Mouse (Mus musculus) hindbrain, embryonic 11.5 days (tissue): ENCODE results near the gene Podxl. TPM values are rescaled to one million over a fixed set of nuclear protein-coding genes. Genes with fewer than 3 reads are reported as not detected.
"Not testable (repeated sequence)": the region's sequence is repeated elsewhere in the genome, so short reads cannot be mapped to it uniquely, and the experiment has no call there.

Experiments
- ATAC-seq: fragments of 200-750 bp; cut with Nextera tagmentation; 2 replicates; pipeline ENCODE4 v1.8.0; 2017; ENCODE audit warnings: mild to moderate bottlenecking, moderate TSS enrichment, moderate library complexity; ENCODE audit not compliant: low FRiP score
- DNase-seq: peaks from one replicate; pipeline ENCODE4 v3.0.0-alpha.2; 2015; ENCODE audit warnings: low spot score
- H3K27ac ChIP-seq: fragments of 300-500 bp; sonication (generic); 2 replicates; pipeline ENCODE4 v1.5.1; 2014; ENCODE audit warnings: mild to moderate bottlenecking, low read depth, low read length
- H3K27me3 ChIP-seq: fragments of 300-500 bp; sonication (generic); 2 replicates; pipeline ENCODE4 v1.6.1; 2014; ENCODE audit warnings: mild to moderate bottlenecking, low read length, moderate library complexity, mixed read lengths; ENCODE audit not compliant: control insufficient read depth, insufficient read depth
- H3K36me3 ChIP-seq: fragments of 300-500 bp; sonication (generic); 2 replicates; pipeline ENCODE4 v1.6.1; 2014; ENCODE audit warnings: mild to moderate bottlenecking, low read length, moderate library complexity, mixed read lengths; ENCODE audit not compliant: control insufficient read depth, insufficient read depth
- H3K4me1 ChIP-seq: fragments of 300-500 bp; sonication (generic); replicated peaks from 2 replicates; pipeline ENCODE4 v1.6.1; 2014; ENCODE audit warnings: low read length, mixed read lengths; ENCODE audit not compliant: control insufficient read depth, insufficient read depth
- H3K4me2 ChIP-seq: fragments of 300-500 bp; sonication (generic); replicated peaks from 2 replicates; pipeline ENCODE4 v1.6.1; 2014; ENCODE audit warnings: mild to moderate bottlenecking, low read depth, low read length
- H3K4me3 ChIP-seq: fragments of 300-500 bp; sonication (generic); 2 replicates; pipeline ENCODE4 v1.5.1; 2014; ENCODE audit warnings: low read depth, low read length
- H3K9ac ChIP-seq: fragments of 300-500 bp; sonication (generic); 2 replicates; pipeline ENCODE4 v1.6.1; 2014; ENCODE audit warnings: low read depth, low read length
- H3K9me3 ChIP-seq: fragments of 300-500 bp; sonication (generic); 2 replicates; pipeline ENCODE4 v1.6.1; 2016; ENCODE audit warnings: low read length; ENCODE audit not compliant: control insufficient read depth
- WGBS: fragments of 180-500 bp; shearing (Covaris S2); extraction: QIAGEN DNeasy Blood & Tissue Kit; methylation state at CpG from one replicate; pipeline ENCODE4 v1.1.7; 2014; 5-methylcytosine and 5-hydroxymethylcytosine counted together
- polyA plus RNA-seq: library from polyadenylated mRNA; unstranded; fragments of >200 nt; fragmentation: Nextera tagmentation; extraction: Ambion mirVana; gene quantifications from 2 replicates; pipeline ENCODE4 v1.2.1, GENCODE M21; 2014

Podxl gene
- polyA plus RNA-seq, 1 experiment from 2014 or later, result 12.4 TPM

- Histone ChIP-seq H3K27ac (no peak overlapping the region), H3K9me3 (no peaks in the 10 kb centered on the region), H3K4me2 (no peak overlapping the region), H3K27me3 (no peaks in the 10 kb centered on the region), H3K4me3 (no peak overlapping the region), H3K9ac (no peak overlapping the region), H3K36me3 (no peaks in the 10 kb centered on the region), H3K4me1 (no peaks in the 10 kb centered on the region)
- ATAC-seq (no peak), DNase-seq (no peak)
- 90% methylated on average over 9 of the region's 9 CpGs for WGBS
Observed at GRCm38 (mm10) chr6:31576151-31576550, 12.4 kb upstream of the Podxl start.

- H3K27ac ChIP-seq, result no peak overlapping the region
- no peak overlapping the region for H3K4me2 ChIP-seq
- WGBS, result 66% methylated on average over 4 of the region's 4 CpGs
- DNase-seq (no peak), ATAC-seq (no peak)
- no peaks in the 10 kb centered on the region for H3K36me3 ChIP-seq
- H3K4me1 ChIP-seq, result no peaks in the 10 kb centered on the region
- no peak overlapping the region for H3K9ac ChIP-seq
- H3K9me3 ChIP-seq, result no peaks in the 10 kb centered on the region
- H3K27me3 ChIP-seq, result no peaks in the 10 kb centered on the region
- no peak overlapping the region for H3K4me3 ChIP-seq
Observed at GRCm38 (mm10) chr6:31575063-31575462, 11.3 kb upstream of the Podxl start.

- ATAC-seq (no peak), DNase-seq (no peak)
- Histone ChIP-seq H3K27ac (no peak overlapping the region), H3K9me3 (no peaks in the 10 kb centered on the region), H3K4me3 (no peak overlapping the region), H3K27me3 (no peaks in the 10 kb centered on the region), H3K36me3 (no peaks in the 10 kb centered on the region), H3K9ac (no peak overlapping the region), H3K4me1 (no peaks in the 10 kb centered on the region), H3K4me2 (no peak overlapping the region)
- WGBS, result 74% methylated on average over 3 of the region's 3 CpGs
Observed at GRCm38 (mm10) chr6:31571459-31571858, 7.7 kb upstream of the Podxl start.

GRCm38 (mm10) chr6:31568070-31568595, 4.4 kb upstream of the Podxl start:
- no peak for DNase-seq
- H3K36me3 ChIP-seq, result no peaks in the 10 kb centered on the region
- no peaks in the 10 kb centered on the region for H3K9me3 ChIP-seq

GRCm38 (mm10) chr6:31567200-31567599, 3.4 kb upstream of the Podxl start:
- H3K27ac ChIP-seq, result no peak overlapping the region
- whole genome bisulfite sequencing, result 29% methylated on average over 7 of the region's 7 CpGs
- ATAC-seq (no peak), DNase-seq (no peak)
- H3K4me3 ChIP-seq, result no peak overlapping the region
- no peaks in the 10 kb centered on the region for H3K9me3 ChIP-seq
- H3K9ac ChIP-seq, result no peak overlapping the region
- H3K4me2 ChIP-seq, result no peak overlapping the region
- no peaks in the 10 kb centered on the region for H3K4me1 ChIP-seq
- no peaks in the 10 kb centered on the region for H3K27me3 ChIP-seq
- H3K36me3 ChIP-seq, result no peaks in the 10 kb centered on the region

More at GRCm38 (mm10) chr6:31568070-31568595, 4.4 kb upstream of the Podxl start:
- H3K9ac ChIP-seq, result no peak overlapping the region
- no peak overlapping the region for H3K4me3 ChIP-seq
- H3K4me1 ChIP-seq, result no peaks in the 10 kb centered on the region
- no peak overlapping the region for H3K27ac ChIP-seq
- no peaks in the 10 kb centered on the region for H3K27me3 ChIP-seq
- WGBS, result 28% methylated on average over 7 of the region's 7 CpGs
- no peak overlapping the region for H3K4me2 ChIP-seq
- ATAC-seq, result no peak

- DNase-seq, result peak; percentile 73
- Histone ChIP-seq H3K4me1 (no peaks in the 10 kb centered on the region), H3K4me2 (peak overlapping the region; percentile 94), H3K4me3 (peak overlapping the region; percentile 70), H3K27me3 (no peaks in the 10 kb centered on the region), H3K9ac (peak overlapping the region; percentile 42), H3K27ac (no peak overlapping the region), H3K36me3 (no peaks in the 10 kb centered on the region), H3K9me3 (no peaks in the 10 kb centered on the region)
- ATAC-seq, result no peak
- under 1% methylated on average over 17 of the region's 17 CpGs for WGBS
Observed at GRCm38 (mm10) chr6:31564901-31565391, 1.2 kb upstream of the Podxl start.

- no peaks in the 10 kb centered on the region for H3K9me3 ChIP-seq
- 0 out of 2 replicates have a peak overlapping the region, but pooled peaks have one; percentile 62 for H3K27ac ChIP-seq
- H3K4me1 ChIP-seq, result no peaks in the 10 kb centered on the region
- DNase-seq, result no peak
- 0% methylated on average over 14 of the region's 18 CpGs for WGBS
- no peaks in the 10 kb centered on the region for H3K36me3 ChIP-seq
- H3K4me2 ChIP-seq, result peak overlapping the region; percentile 94
- H3K9ac ChIP-seq, result peak overlapping the region; percentile 83
- H3K27me3 ChIP-seq, result no peaks in the 10 kb centered on the region
- H3K4me3 ChIP-seq, result peak overlapping the region; percentile 70
- ATAC-seq, result no peak; the same call in 1 of the 2 replicates
Observed at GRCm38 (mm10) chr6:31564182-31564531, 376 bp upstream of the Podxl start.

- DNase-seq, result peak; percentile 50
- peak overlapping the region; percentile 70 for H3K4me3 ChIP-seq
- no peaks in the 10 kb centered on the region for H3K4me1 ChIP-seq
- ATAC-seq, result no peak
- H3K27me3 ChIP-seq, result no peaks in the 10 kb centered on the region
- H3K36me3 ChIP-seq, result no peaks in the 10 kb centered on the region
- 3% methylated on average over 16 of the region's 16 CpGs for WGBS
- no peaks in the 10 kb centered on the region for H3K9me3 ChIP-seq
- H3K4me2 ChIP-seq, result peak overlapping the region; percentile 94
- H3K27ac ChIP-seq, result no peak overlapping the region
- H3K9ac ChIP-seq, result peak overlapping the region; percentile 83
Observed at GRCm38 (mm10) chr6:31562371-31563080, 1.3 kb downstream of the Podxl start.

- not testable (repeated sequence) for H3K9ac ChIP-seq, H3K27me3 ChIP-seq, H3K9me3 ChIP-seq, H3K36me3 ChIP-seq, DNase-seq, H3K4me1 ChIP-seq, ATAC-seq, H3K27ac ChIP-seq
- 43% methylated on average over 3 of the region's 3 CpGs for WGBS
- Histone ChIP-seq H3K4me3 (peak overlapping the region; percentile 70), H3K4me2 (peak overlapping the region; percentile 94)
Observed at GRCm38 (mm10) chr6:31561948-31562347, 1.8 kb downstream of the Podxl start.
